Mouse (Mus musculus) gastrocnemius, postnatal 25 days (tissue): ENCODE data around the gene Rpl32. TPM values are rescaled to one million over a fixed set of nuclear protein-coding genes. Genes with fewer than 3 reads are reported as not detected.

Experiments
- DNase-seq: peaks from one replicate; pipeline ENCODE4 v3.0.0; 2022
- total RNA-seq, 2 experiments: library from RNA; stranded (reverse); gene quantifications; 1 replicate in 1 of 2; 2 replicates in 1 of 2; pipeline ENCODE4 v1.2.3; 2021

The Rpl32 gene
- total RNA-seq, 2 experiments from 2014 or later: 536 to 577 TPM

DNA sequence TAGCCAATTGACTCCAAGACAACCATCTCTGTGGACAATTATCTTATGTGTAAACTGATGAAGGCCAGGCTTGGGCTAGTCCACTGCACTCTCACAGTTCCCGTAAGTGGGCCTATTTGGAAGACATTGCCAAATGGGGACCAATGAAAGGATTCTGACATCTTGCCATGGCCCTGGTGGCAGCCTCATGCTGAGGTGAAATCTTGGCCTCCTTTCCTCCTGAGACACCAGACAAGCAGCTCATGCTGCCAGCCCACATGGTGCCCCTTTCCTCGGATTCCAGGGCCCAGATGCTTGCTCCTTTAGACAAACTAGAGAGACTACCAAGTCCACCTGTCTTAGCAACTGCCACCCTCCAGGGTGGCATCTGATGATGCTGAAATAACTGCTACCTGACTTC, 9.6 kb upstream of the Rpl32 start:
- no peak for DNase-seq

DNA sequence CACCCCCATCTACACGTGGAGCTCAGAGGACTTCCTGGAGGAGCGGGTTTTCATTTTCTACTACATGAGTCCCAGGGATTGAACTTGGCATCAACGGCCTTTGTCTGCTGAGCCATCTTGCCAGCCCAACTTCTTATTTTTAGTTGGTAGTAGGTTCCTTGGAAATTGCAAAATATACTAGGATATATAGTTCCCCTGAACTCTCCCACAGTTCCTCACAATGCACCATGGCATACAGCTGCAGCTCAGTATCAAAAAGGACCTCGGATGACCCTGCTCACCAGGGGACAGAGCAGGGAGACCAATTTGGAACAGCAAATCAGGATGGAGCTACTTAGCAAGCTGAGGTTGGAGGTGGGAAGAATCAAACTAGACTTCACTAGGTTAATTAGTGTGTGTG, 6.5 kb upstream of the Rpl32 start:
- DNase-seq: no peak

DNA sequence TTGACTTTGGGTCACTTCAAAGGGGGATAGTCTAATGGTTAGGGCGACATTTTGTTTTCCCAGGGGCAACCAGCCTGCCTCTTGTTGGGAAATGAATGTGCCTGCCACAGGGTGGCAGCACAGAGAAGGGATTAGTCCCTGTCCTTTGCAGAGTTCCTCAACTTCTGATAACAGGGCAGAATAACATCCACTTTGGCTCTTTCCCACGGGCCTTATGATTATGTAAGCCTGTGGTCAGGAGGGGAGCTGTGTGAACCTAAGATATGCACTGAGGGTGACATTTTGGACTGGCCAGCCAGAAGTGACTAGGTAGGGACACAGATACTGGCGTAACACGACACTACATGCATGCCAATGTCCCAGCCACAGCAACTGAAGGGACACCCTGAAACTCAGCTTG, 5.6 kb upstream of the Rpl32 start:
- DNase-seq: peak; percentile 68

DNA sequence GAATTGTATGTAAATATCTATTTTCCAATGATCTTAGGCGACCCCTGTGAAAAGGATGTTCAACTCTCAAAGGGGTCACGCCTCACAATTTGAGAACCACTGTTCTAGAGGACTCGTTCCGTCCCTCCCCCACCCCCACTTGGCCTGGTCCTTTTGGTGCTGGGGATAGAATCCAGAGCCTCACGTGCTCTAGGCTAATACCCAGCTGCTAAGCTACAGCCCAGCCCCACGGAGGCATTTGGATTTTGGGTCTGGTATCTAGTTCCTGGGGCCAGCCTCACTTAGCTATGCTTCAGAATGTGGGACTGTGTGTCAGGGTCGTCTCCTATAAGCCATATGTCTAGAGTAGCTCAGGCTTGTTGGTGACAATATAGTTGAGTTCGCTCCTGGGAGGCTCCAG, 3.1 kb upstream of the Rpl32 start:
- DNase-seq: no peak

DNA sequence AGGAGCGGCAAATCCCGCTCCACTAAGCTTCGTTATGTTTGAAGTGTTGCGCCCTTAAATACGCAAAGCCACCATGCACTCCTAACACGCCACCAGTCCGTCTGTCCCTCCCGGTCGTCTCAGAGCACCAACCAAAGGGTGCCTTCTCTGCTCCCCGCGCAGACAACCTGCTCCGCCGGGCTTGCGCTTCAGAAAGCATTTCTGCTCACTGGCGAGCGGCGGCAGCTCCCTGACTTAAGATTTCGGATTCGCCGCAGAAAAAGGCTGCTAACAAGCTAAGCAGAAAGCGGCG, 405 bp downstream of the Rpl32 start:
- DNase-seq: no peak

DNA sequence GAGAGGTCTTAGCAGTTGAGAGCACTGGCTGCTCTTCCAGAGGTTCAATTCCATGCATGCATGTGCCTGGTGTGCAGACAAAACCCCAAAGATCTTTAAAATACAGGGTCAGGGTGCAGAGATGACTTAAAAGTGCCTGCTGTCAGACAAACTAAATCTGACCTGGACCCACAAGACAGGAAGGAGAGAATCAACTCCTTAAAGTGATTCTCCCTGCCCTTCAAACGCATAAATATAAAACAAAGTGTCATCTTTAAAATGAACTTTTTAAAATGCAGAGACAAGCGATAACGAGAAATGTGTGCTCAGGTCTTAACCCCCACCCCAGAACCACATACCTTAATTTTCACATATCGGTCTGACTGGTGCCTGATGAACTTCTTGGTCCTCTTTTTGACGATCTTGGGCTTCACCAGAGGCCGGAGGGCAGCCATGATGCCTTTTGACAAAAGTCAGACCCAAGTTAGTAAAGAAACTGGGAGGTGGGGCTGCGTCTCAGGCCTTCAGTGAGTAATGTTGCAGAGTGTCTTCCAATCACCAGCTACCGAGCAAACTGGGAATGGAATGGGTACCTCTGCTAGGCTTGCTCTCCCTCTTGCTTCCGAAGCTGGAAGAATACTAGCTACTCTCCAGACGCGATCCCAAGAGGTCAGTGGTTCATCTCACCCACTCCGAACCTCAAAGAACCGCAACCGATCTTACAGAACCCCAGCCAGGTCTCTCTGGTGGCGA, 917 bp downstream of the Rpl32 start:
- DNase-seq: no peak

DNA sequence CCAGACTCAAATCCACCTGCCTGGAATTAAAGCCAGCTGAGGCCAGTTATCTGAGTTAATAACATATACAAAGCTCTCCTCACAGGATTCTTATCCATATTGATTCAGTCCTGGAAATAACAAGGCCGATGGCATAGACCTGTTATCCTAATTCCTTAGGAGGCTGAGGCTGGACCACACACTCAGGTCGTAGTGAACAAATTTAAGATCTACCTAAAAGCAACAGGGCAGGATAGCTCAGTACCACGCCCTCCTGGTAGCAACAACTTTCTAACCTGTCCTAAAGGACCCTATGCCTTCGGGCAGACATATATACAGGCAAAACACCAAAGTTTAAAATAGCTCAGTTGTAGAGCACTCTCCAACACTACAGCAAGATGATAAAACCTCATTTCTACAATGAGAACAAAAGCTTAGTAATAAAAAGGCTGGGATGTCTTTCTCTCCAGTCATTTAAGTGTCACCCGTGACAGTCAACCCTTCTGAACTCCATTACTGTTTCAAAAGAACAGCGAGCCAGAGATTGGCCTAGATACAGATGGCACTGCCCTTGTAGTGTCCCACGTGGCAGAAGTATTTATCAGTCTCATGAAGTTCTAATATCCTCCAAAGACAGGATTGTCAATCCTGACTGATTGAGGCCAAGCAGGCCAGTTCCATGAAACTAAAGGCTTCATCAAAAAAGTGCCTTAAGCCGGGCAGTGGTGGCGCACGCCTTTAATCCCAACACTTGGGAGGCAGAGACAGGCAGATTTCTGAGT, 3.9 kb downstream of the Rpl32 start:
- no peak for DNase-seq

DNA sequence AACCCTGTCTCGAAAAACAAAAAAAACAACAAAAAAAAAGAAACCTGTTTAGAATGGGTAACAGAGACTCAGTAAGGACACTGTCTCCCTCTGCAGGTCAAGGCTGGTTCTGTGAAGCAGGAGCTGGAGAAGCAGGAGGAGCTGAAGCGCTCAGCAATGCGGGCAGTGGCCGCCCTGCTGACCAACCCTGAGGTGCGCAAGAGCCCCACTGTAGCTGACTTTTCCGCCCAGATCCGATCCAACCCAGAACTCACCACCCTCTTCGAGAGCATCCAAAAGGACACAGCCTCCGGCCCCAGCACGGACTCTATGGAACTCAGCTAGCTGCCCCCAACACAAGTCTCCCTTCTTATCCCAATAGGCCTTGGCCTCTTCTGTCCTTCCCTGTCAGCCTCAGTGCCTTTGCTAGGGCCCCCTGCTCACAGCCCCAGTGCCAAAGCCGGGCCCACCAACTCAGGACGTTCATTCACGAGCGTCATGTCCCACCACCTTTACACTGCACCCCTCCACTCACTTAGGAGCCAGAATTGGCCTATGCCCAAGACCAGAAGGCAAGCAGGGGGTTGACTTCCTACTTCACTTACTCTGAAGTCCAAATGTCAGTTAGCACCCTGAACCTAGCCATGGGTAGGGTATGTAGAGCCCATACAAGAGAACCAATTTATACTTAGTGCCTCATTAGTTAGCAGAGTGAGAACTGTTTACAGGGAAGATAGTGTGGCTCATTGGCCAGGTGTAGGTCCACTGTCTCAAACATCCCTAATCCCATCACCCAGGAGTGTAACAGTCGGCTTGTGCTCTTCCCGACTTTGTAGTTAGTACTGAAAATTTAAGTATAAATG, 4.8 kb downstream of the Rpl32 start:
- DNase-seq: peak; percentile 41

DNA sequence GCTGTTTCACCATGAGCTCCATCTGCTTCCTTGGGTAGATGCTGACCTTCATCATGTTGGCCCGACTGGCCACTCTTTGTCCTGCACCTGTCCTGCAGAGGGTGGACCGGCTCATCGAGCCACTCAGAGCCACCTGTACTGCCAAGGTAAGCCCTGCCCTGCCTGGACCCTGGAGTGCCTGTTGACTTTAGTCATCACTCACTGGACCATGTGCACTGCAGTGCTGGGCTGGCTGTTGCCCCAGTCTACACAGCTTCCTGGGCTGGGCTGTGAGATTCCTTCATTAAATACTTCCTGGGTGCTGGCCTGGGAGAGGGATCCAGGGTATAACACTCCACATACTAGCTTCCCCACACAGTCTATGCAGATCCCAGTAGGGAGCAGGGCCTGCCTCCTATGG, 6.7 kb downstream of the Rpl32 start:
- DNase-seq: no peak

DNA sequence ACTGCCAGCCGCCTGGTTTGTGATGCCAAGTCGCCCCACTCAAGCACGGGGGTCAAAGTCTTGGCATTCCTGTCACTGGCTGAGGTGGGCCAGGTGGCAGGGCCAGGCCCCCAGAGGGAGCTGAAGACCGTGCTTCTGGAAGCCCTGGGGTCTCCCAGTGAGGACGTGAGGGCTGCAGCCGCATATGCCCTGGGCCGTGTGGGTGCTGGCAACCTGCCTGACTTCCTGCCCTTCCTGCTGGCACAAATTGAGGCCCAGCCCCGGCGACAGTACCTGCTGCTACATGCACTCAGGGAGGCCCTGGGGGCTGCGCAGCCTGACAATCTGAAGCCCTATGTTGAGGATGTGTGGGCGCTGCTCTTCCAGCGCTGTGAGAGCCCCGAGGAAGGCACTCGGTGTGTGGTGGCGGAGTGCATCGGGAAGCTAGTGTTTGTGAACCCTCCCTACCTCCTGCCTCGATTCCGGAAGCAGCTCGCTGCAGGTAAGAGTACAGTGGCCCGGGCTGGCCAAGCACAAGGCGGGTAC, 15.8 kb downstream of the Rpl32 start:
- no peak for DNase-seq

DNA sequence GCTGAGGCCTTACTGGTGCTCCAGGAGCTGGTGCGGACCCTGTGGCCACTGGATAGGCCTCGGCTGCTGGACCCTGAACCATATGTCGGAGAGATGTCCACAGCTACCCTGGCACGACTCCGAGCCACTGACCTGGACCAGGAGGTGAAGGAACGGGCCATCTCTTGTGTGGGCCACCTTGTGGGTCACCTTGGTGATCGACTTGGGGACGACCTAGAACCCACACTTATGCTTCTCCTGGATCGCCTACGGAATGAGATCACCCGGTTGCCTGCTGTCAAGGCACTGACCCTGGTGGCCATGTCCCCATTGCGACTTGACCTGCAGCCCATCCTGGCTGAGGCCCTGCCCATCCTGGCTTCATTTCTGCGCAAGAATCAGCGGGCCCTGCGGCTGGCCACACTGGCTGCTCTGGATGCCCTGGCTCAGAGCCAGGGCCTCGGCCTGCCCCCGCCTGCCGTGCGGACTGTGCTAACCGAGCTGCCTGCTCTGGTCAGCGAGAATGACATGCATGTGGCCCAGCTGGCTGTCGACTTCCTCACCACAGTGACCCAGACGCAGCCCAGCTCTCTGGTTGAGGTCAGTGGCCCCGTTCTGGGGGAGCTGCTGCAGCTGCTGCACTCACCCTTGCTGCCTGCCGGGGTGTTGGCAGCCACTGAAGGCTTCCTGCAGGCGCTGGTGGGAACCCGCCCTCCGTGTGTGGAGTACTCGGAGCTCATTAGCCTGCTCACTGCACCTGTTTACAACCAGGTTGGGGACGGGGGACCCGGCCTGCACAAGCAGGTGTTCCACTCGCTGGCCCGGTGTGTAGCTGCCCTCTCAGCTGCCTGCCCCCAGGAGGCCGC, 16.5 kb downstream of the Rpl32 start:
- DNase-seq: peak; percentile 71

DNA sequence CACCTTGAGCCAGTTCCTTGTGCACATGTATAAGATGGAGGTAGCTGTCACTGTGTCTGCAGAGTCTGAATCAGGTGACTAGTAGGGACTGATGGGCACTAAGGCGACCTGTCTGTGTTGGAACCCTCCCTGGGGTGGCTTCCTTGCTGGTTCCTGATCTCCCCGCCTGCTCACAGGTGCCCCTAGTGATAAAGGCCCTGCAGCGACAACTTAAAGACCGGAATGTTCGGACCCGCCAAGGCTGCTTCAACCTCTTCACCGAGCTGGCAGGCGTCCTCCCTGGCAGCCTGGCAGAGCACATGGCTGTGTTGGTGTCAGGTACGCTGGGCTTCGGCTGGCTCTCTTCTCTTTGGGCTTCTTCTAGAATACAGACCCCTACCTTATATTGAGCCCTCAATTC, 17.5 kb downstream of the Rpl32 start:
- DNase-seq: peak; percentile 53

DNA sequence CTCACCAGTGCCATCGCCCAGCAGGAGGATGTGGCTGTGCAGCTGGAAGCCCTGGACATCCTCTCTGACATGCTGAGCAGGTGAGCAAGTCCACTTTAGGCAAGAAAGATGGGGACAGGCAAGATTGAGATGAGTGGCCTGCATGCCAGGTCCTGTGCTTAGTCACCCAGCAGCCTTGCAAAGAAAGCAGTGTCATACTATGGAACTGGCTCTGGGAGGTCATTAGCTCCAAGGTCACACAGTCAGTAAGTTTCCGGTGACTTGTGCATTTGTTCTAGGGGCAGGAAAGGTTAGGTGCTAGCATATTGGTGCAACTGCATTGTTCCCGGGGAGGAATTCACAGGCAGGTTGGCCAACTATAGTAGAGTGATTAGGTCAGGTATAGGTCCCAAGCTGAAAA, 25.8 kb downstream of the Rpl32 start:
- no peak for DNase-seq

DNA sequence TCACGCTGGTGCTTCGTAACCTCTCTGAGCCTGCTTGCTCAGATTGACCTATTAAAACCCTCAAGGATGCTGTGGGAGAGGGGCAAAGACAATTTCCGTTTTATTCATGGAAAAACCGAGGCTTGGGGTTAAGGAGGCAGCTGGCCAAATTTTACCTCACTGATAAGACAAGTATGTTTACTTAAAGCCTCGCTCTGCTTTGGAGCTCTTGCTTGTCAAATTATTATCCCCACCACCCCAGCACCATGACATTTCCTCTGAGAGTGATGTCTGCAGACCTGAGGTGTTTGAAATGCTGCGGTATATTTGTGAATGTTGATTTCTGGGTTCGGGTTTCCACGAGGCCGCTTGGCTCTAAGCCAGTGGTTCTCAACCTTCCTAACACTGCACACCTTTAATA, 32.2 kb downstream of the Rpl32 start:
- DNase-seq: no peak

DNA sequence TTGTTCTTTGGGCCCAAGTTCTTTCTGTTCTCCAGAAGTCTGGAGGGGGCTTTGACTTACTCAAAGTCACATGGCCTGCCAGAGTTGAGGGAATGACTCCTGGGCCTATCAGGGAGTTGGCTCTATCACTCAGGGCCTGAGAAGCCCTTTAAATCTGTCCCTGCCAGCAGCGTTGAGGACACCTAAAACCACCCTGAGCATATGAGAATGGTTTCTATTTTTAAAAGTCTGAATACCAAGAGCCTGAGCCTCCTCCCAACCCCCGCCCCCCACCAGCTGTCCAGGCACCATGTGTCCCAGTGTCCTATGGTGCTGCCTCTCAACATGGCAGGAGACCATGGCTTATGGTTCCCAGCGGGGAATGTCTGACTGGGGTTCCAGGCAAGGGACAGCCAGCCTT, 32.7 kb downstream of the Rpl32 start:
- DNase-seq: peak; percentile 78

DNA sequence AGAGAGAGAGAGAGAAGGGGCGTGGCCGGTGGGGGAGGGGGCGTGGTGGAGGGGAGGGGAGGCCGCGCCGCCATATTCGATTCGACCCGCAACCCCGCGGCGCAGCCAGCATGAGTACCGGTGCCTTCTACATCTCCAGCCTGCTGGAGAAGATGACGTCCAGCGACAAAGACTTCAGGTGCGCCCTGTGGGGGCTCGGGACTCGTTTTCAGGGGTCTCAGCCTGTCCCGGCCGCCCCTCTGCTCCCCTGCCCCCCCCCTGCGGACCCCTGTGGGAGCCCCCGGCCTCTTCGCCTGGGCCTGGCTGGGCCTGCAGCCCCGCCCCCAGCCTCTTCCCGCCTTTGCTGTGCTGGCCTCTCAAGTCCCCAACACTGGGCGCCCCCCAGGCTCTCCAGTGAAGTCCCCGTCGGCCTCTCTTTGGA, 34.0 kb downstream of the Rpl32 start, which contains the start of gene Cand2:
Gene Cand2 (plus strand): TSS at position 38 of the 421 bp plus-strand sequence.
- peak; percentile 38 for DNase-seq

DNA sequence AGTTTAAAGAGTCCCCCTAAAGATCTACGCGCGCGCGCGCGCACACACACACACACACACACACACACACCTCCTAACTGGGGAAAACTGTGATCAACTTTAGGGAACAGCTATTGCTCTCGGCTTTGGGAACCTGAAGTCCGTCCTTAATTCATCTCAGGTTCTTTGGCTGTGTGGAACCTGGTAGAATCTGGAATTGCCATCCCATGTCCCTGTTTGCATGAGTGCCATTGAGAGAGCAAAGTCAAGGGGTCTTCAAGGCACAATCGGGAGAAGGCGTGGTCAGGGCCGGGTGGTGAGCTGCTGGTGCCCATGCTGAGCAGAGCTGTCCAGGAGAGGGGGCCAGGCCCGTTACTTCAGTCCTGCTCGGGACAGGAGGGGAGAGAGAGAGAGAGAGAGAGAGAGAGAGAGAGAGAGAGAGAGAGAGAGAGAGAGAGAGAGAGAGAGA, 34.6 kb downstream of the Rpl32 start:
- no peak for DNase-seq

DNA sequence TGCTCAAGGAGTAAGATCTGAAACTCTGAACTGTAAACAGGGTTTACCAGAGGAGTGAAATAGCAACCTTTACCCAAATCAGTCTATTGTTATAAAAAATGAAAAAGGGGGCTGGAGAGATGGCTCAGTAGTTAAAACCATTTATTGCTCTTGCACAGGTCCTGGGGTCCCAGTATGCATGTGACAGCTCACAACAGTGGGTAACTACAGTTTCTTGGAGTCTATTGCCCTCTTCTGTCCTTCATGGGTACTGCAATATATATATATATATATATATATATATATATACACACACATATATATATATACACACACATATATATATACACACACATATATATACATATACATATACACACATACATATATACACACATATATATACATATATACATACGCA, 35.9 kb downstream of the Rpl32 start:
- DNase-seq: no peak

DNA sequence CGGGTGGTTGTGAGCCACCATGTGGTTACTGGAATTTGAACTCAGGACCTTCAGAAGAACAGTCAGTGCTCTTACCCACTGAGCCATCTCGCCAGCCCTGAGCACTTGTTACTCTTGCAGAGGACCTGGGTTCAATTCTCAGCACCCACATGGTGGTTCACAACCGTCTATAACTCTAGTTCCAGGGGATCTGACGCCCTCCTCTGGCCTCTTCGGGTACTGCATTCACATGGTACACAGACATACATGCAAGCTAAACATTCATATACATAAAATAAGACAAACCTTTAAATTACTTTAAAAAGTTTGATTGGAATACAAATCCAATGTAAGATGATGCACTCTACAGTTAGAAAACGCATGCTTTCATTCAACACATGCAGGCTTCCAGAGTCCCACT, 36.3 kb downstream of the Rpl32 start:
- no peak for DNase-seq

DNA sequence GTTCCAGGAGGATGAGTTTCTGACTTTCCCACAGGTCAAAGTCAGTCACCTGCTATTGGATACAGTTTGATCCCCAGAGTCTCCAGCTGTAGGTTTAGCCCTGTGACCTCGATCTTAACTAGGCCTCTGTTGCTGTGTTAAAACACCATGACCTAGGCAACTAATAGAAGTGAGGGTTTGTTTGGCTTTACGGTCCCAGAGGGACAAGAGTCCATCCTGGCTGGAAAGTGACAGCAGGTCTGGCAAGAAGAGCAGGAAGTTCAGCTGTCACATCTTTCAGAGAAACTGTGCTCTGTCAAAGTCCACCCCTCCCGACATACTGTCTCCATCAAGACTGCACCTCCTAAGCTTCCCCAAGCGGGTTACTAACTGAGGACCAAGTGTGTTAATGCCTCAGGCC, 37.7 kb downstream of the Rpl32 start:
- DNase-seq: no peak

DNA sequence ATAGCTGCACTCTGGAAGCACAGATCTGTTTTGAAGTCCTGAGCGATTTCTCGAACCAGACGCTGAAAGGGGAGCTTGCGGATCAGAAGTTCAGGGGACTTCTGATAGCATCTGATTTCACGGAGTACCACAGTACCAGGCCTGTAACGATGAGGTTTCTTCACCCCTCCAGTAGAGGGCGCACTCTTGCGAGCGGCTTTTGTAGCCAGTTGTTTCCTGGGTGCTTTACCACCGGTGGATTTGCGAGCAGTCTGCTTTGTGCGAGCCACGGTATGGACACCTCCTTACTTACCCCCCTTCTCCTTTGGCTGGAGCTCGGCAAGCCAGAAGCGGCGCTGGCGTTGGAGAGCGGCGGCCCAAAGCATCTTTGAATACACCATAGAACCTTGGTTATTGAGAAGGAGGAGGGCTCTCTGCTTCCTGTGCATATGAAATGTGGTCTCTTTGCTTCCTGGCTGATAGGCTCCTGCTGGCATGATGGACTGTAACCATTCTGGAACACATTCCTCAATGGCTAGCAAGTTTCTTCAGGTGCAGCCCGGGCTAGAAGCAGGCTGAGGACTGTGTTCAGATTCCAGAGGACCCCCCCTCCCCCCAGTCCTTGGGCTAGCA, 38.4 kb downstream of the Rpl32 start:
- DNase-seq: no peak
